Mouse (Mus musculus) thymus, postnatal 0 days (tissue): ENCODE measurements around the gene Slc25a13. TPM values are rescaled to one million over a fixed set of nuclear protein-coding genes. Genes with fewer than 3 reads are reported as not detected.

ENCODE experiments used
- DNase-seq: peaks from one replicate; pipeline ENCODE4 v3.0.0-alpha.2; 2015; ENCODE audit warnings: low spot score
- polyA plus RNA-seq: library from polyadenylated mRNA; unstranded; fragments of >200 nt; fragmentation: Nextera tagmentation; extraction: Ambion mirVana; gene quantifications from 2 replicates; pipeline ENCODE4 v1.2.1, GENCODE M21; 2015

Slc25a13 gene
- polyA plus RNA-seq, 1 experiment from 2014 or later = 31.7 TPM

- no peak for DNase-seq
These were observed 164.3 kb downstream of the Slc25a13 start for GRCm38 (mm10) chr6:6052696-6053095.

DNA sequence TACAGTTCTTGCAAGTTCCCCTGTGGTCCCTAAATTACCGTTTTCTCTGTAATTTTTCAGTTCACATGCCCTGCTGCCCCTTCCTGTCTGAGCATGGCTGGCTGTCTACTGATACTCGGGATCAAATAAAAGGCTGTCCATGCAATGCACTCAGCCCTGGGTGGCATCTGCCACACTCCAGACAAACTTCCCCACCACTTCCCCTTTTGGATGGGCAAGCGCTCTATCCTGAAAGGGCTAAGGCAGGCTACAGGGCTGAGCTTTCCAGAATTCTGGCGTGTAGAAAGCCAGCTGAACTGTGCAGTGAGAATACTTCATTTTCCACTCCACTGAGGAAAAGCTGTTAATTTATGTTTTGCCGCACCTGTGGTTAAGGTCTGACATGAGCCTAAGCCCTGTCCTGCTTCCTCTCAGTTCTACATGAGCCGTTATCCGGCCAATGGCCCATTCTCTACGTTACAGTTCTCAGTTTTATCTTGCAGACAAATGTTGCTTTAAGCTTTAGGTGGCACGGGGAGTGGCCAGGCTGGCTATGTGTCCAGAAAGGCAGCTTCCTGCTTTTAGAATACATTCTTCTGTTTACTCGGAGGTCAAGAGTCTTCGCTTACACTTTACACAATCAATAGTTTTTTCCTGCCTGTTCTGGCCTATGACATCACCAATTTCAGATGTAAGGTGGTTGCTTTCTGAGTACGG is 170.1 kb downstream of the Slc25a13 start:
- no peak for DNase-seq

GRCm38 (mm10) chr6:6038773-6039550 is 178.0 kb downstream of the Slc25a13 start:
- no peak for DNase-seq

GRCm38 (mm10) chr6:6027664-6028063 is 189.3 kb downstream of the Slc25a13 start:
- DNase-seq = no peak

- no peak for DNase-seq
These were observed 193.0 kb downstream of the Slc25a13 start for GRCm38 (mm10) chr6:6023976-6024375.

- no peak for DNase-seq
These were observed 200.0 kb downstream of the Slc25a13 start for GRCm38 (mm10) chr6:6016931-6017330.

GRCm38 (mm10) chr6:6015616-6016015 is 201.4 kb downstream of the Slc25a13 start:
- DNase-seq = no peak

DNA sequence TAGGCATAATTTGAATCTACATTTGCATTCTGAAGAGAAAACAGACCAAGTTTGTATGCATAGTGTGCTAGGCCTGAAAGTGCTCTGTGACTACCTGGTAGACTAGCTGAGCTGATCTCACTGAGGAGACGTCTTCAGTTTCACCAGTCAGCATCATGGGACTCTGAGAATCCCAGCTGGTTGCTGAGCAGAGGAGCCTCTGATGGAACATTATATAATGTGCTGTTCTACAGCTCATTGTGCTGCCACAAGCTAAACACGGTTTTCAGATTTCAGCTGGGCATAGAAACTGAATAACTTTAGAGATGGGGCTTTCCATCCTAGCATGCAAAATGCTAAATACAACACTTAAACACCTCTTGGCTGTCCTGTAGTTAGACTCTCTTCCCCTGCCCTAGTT is 205.6 kb downstream of the Slc25a13 start:
- no peak for DNase-seq

DNA sequence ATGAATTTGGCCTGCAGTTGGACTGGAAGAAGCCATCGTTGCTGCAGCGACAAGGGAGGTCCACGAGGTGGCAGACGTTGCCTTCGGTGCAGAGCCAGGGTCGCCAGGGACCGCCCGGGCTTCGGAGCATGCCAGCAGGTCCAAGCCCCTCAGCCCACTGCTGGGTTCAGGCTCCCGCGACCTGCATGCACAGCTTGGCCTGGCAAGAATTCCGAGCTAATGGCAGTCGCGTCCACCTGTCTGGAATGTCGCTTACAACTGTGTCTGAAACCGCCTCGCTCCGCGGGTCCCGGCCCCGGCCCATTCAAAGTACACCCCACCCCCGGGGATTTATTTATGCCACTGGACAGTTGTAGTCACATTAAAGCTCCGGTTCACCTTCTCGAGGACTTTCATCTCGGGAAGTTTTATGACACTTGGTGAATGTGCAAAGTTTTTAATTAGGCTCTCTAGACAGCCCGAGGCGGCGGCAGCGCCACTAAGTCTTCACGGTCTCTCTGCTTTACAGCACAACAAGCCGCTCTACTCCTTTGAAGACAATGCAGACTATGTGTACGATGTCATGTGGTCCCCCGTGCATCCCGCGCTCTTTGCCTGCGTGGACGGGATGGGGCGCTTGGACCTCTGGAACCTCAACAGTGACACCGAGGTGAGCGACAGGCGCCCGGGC is 211.1 kb downstream of the Slc25a13 start:
- DNase-seq = peak; percentile 57

- DNase-seq = no peak
These were observed 212.1 kb downstream of the Slc25a13 start for GRCm38 (mm10) chr6:6004756-6005485.

- DNase-seq = no peak
These were observed 214.9 kb downstream of the Slc25a13 start for GRCm38 (mm10) chr6:6002061-6002460.

GRCm38 (mm10) chr6:5997535-5997934 is 219.4 kb downstream of the Slc25a13 start:
- DNase-seq = peak; percentile 4

- DNase-seq = no peak
These were observed 223.9 kb downstream of the Slc25a13 start for GRCm38 (mm10) chr6:5993056-5993455.

- DNase-seq = no peak
These were observed 224.9 kb downstream of the Slc25a13 start for GRCm38 (mm10) chr6:5991817-5992755.

DNA sequence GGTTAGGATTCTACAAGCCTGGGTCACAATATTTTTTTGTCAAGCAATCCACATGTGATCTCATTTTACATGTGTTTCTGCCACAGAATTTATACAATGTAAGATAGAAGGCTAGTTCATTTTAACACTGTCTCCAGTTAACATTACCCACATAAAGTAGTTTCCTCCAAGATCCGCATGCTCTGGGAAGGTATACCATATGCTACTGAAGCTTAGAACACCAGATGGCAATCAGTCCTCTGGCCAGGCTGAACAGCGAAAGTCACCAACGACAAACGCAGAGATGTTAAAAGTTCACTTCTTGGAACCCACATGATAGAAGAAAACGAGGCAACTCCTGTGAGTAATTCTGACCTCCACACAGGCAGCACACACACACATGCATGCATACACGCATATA is 225.7 kb downstream of the Slc25a13 start:
- no peak for DNase-seq
